9 mouse cellular contexts compared by ENCODE assay signal in the genomic region with DNA sequence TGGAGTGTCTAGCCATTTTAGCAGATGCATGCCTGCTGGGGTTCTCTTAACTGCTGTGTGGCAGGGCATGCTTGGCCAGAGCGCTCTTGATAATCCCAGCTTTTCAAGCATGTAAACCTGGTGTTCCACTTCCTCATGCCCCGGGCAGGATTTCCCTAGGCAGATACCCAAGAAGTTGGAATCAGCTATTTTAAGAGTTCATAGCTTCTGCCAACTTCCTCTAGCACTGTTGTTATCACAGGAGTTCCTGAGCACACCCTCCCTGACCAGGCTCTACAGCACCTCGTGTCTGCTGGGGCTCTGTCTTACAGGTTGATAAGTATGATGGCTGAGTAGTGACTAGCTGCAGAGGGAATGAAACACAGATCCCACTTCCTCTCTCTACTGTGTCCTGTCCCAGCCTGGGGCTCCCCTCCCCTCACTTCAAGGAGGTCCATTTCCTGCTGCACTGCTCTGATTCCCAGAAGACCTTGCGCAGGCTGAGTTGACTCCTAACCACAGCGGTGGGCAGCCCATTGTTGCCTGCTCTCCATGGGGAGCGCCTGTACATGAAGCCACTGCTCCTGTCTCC.
A peak's percentile ranks its signal among the peaks of the same experiment; 100 is the strongest.
DNase-seq lines count a peak whose midpoint lies in the region; ATAC-seq and TF ChIP-seq lines count a peak whose summit lies in the region.
"Had no signal": no experiment of that assay in that cellular context is flagged by ENCODE, and none has a peak within 500 bp of the region (broad histone marks: within the 10 kb centered on the region; RNA-seq: fewer than 3 reads in every experiment).

No protein-coding gene starts in this region.

- no peak for TF ChIP-seq EP300 in CH12.LX (IDR thresholded peaks at IDR 0.05; ENCODE audit: low read length)

- 75% methylated on average over 6 of the region's 6 CpGs for WGBS in kidney, embryonic 14.5 days
- 83% methylated on average over 6 of the region's 6 CpGs for WGBS in midbrain, embryonic 14.5 days

- in situ Hi-C loops in CH12.LX (cut with MboI; ENCODE audit: low pct_ligation_motif_present, low pct_unique_long_range_greater_than_20kb, low sequenced_read_pairs) = no loop called here

- H3K4me3 ChIP-seq in CH12.LX (replicated peaks in 1 of 3; ENCODE audit: low read depth in 2 of 3, low read length in 2 of 3, poor library complexity in 1 of 3) = no peak overlapping the region
- H3K4me3 ChIP-seq in kidney, embryonic 14.5 days (ENCODE audit: low read length) = no peak overlapping the region
- H3K4me3 ChIP-seq in midbrain, embryonic 14.5 days (replicated peaks; ENCODE audit: low read depth, low read length) = no peak overlapping the region
- H3K4me3 ChIP-seq: limb, embryonic 13.5 days had no signal

- no peaks in the 10 kb centered on the region for H3K27me3 ChIP-seq in CH12.LX (replicated peaks)
- H3K27me3 ChIP-seq in kidney, embryonic 14.5 days (ENCODE audit: control insufficient read depth, insufficient read depth, low read length) = no peaks in the 10 kb centered on the region
- no peaks in the 10 kb centered on the region for H3K27me3 ChIP-seq in midbrain, embryonic 14.5 days (ENCODE audit: control insufficient read depth, insufficient read depth, low read length)
- H3K27me3 ChIP-seq: limb, embryonic 13.5 days had no signal

- H3K36me3 ChIP-seq in CH12.LX (replicated peaks in 1 of 2; ENCODE audit: control insufficient read depth in 1 of 2, insufficient read depth in 1 of 2, low read length in 1 of 2) = no peaks in the 10 kb centered on the region
- no peaks in the 10 kb centered on the region; the same call in 1 of the 2 replicates for H3K36me3 ChIP-seq in kidney, embryonic 14.5 days (ENCODE audit: control insufficient read depth, insufficient read depth, low read length)
- peaks cover 14% of the 10 kb centered on the region; the same call in 1 of the 2 replicates for H3K36me3 ChIP-seq in midbrain, embryonic 14.5 days (ENCODE audit: control insufficient read depth, insufficient read depth, low read length)

- H3K9me3 ChIP-seq in CH12.LX (replicated peaks; ENCODE audit: low read length) = no peaks in the 10 kb centered on the region
- no peaks in the 10 kb centered on the region for H3K9me3 ChIP-seq in kidney, embryonic 14.5 days (ENCODE audit: control insufficient read depth, low read length)
- H3K9me3 ChIP-seq in midbrain, embryonic 14.5 days (ENCODE audit: control insufficient read depth, low read length) = no peaks in the 10 kb centered on the region
- H3K9me3 ChIP-seq: limb, embryonic 13.5 days had no signal

- no peak for TF ChIP-seq CTCF in CH12.LX (conservative IDR thresholded peaks at IDR 0.05 in 1 of 2, IDR thresholded peaks at IDR 0.05 in 1 of 2; ENCODE audit: low read depth in 2 of 2, low read length in 2 of 2)

- peak; percentile 24 for DNase-seq in CH12.LX (ENCODE audit: extremely low read depth)
- peak; percentile 60 to 73 for DNase-seq in heart, adult 18-20 months
- DNase-seq in lung, postnatal 36 days = peak; percentile 66
- no peak for DNase-seq in frontal cortex, postnatal 14 days (ENCODE audit: low spot score in 2 of 2)
- DNase-seq in midbrain, embryonic 14.5 days = no peak
- no peak for DNase-seq in layer of hippocampus, postnatal 14 days (ENCODE audit: low spot score in 2 of 2)

- no peak overlapping the region for H3K9ac ChIP-seq in CH12.LX (ENCODE audit: insufficient read depth, low read depth)
- no peak overlapping the region for H3K9ac ChIP-seq in kidney, embryonic 14.5 days (ENCODE audit: low read depth, low read length)
- H3K9ac ChIP-seq in midbrain, embryonic 14.5 days (replicated peaks; ENCODE audit: low read length) = no peak overlapping the region
- H3K9ac ChIP-seq: limb, embryonic 13.5 days had no signal

- no peak for TF ChIP-seq RAD21 in CH12.LX (IDR thresholded peaks at IDR 0.05; ENCODE audit: low read depth, low read length)

- no peak overlapping the region for H3K4me2 ChIP-seq in CH12.LX (ENCODE audit: insufficient read depth, low read depth, poor library complexity, severe bottlenecking)
- no peak overlapping the region for H3K4me2 ChIP-seq in kidney, embryonic 14.5 days (replicated peaks; ENCODE audit: low read depth, low read length)
- no peak overlapping the region for H3K4me2 ChIP-seq in midbrain, embryonic 14.5 days (ENCODE audit: low read length)
- H3K4me2 ChIP-seq: limb, embryonic 13.5 days had no signal

- ATAC-seq in kidney, embryonic 14.5 days (ENCODE audit: low FRiP score, low TSS enrichment) = peak; percentile 24; the same call in 1 of the 2 replicates
- no peak for ATAC-seq in monocyte, adult 5-6 weeks (replicated peaks; ENCODE audit: insufficient number of reproducible peaks, low FRiP score, low TSS enrichment, poor library complexity, severe bottlenecking)
- no peak for ATAC-seq in midbrain, embryonic 14.5 days (ENCODE audit: low FRiP score, low TSS enrichment)

- dilution Hi-C loops in CH12.LX (cut with MboI; ENCODE audit: extremely low pct_ligation_motif_present, extremely low pct_unique_long_range_greater_than_20kb, low sequenced_read_pairs) = no loop called here

- no peak overlapping the region for H3K27ac ChIP-seq in CH12.LX (ENCODE audit: insufficient read depth, low read depth)
- H3K27ac ChIP-seq in kidney, embryonic 14.5 days (ENCODE audit: low read depth, low read length) = no peak overlapping the region; the same call in 1 of the 2 replicates
- no peak overlapping the region for H3K27ac ChIP-seq in midbrain, embryonic 14.5 days (replicated peaks; ENCODE audit: low read depth, low read length)
- H3K27ac ChIP-seq: limb, embryonic 13.5 days had no signal

- peaks cover 13 to 31% of the 10 kb centered on the region in 2 experiments for H3K4me1 ChIP-seq in CH12.LX (ENCODE audit: control insufficient read depth in 1 of 2, insufficient read depth in 2 of 2)
- H3K4me1 ChIP-seq in kidney, embryonic 14.5 days (ENCODE audit: control insufficient read depth, insufficient read depth, low read length) = no peaks in the 10 kb centered on the region
- no peaks in the 10 kb centered on the region for H3K4me1 ChIP-seq in midbrain, embryonic 14.5 days (ENCODE audit: control insufficient read depth, insufficient read depth, low read length)

- no peaks in the 10 kb centered on the region for H3K79me2 ChIP-seq in CH12.LX (replicated peaks; ENCODE audit: control insufficient read depth, extremely low read depth, insufficient read depth, poor library complexity, severe bottlenecking)

- TF ChIP-seq POLR2A in CH12.LX (IDR thresholded peaks at IDR 0.05; ENCODE audit: low read depth, low read length) = no peak

TF ChIP-seq in CH12.LX, 34 proteins besides CTCF, POLR2A, EP300 and RAD21:
- no peak for TF ChIP-seq BHLHE40 (IDR thresholded peaks at IDR 0.05; ENCODE audit: low read depth, low read length)
- no peak for TF ChIP-seq USF1 (IDR thresholded peaks at IDR 0.05; ENCODE audit: low read depth, low read length)
- TF ChIP-seq MXI1 (IDR thresholded peaks at IDR 0.05; ENCODE audit: low read depth, low read length) = no peak
- TF ChIP-seq JUN (IDR thresholded peaks at IDR 0.05; ENCODE audit: insufficient read depth, low read depth, low read length) = no peak
- no peak for TF ChIP-seq MAX (IDR thresholded peaks at IDR 0.05; ENCODE audit: low read length)
- TF ChIP-seq SMC3 (IDR thresholded peaks at IDR 0.05; ENCODE audit: low read depth, low read length) = no peak
- no peak for TF ChIP-seq HCFC1 (IDR thresholded peaks at IDR 0.05; ENCODE audit: low read depth, low read length)
- TF ChIP-seq POLR2AphosphoS2 (IDR thresholded peaks at IDR 0.05; ENCODE audit: low read depth, low read length) = no peak
- TF ChIP-seq ZC3H11A (IDR thresholded peaks at IDR 0.05; ENCODE audit: low read depth, low read length) = no peak
- TF ChIP-seq CHD2 (IDR thresholded peaks at IDR 0.05; ENCODE audit: low read length) = no peak
- no peak for TF ChIP-seq ETS1 (conservative IDR thresholded peaks at IDR 0.05; ENCODE audit: low read depth, low read length)
- TF ChIP-seq ZNF384 (IDR thresholded peaks at IDR 0.05; ENCODE audit: low read depth, low read length) = no peak
- TF ChIP-seq MYC (IDR thresholded peaks at IDR 0.05; ENCODE audit: low read depth, low read length) = no peak
- no peak for TF ChIP-seq E2F4 (IDR thresholded peaks at IDR 0.05; ENCODE audit: insufficient replicate concordance, low read depth, low read length)
TF ChIP-seq in CH12.LX: peak in this region for 0.

Comparison
In these comparisons a context has a peak if more than half of its experiments do, and no peak if none do; other contexts are left out.
1. DNase-seq: peak in CH12.LX (single experiment), heart, adult 18-20 months (2 of 2) and lung, postnatal 36 days (single experiment); none in frontal cortex, postnatal 14 days (0 of 2), midbrain, embryonic 14.5 days (single experiment) and layer of hippocampus, postnatal 14 days (0 of 2).